Mouse (Mus musculus) frontal cortex, postnatal 36 days (tissue): ENCODE measurements around the gene Ddc.
A peak's percentile ranks its signal among the peaks of the same experiment; 100 is the strongest.

Source experiments
- DNase-seq, 2 experiments: peaks; one replicate each; pipeline ENCODE4 v3.0.0; 2022; ENCODE audit warnings: low spot score in 2 of 2

Ddc gene

DNA sequence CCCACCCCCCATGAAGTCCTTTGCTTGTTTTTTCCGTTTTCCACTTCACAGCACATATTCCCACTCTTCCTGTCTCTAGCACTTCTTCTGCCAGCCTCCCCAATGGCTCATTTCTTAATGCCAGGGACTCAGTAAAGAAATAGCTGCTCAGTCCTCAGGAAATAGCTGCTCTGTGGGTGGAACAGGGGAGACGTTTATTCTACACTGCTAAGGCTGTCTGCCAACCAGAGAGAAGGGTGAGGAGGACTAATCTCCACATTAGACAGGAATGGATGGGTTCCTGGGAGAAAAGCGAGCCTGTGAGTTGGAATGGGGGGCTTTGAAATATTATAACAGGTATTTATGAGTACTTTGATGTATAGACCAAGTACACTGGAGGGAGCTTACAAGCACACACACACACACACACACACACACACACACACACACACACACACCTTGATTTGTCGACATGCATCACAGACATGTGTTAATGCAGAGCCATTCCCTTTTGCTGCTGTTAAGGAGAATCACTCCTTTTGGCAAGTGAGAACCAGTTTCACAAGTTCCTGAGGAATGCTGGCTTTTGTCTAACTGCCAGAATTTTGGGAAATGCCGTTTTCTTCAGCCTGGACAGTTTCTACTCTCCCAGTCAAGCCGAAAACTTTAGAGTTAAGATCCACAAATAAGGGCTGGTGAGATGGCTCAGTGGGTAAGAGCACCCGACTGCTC lies 9.9 kb upstream of the Ddc start:
- DNase-seq: peak in 1 of 2 experiments; percentile 16

DNA sequence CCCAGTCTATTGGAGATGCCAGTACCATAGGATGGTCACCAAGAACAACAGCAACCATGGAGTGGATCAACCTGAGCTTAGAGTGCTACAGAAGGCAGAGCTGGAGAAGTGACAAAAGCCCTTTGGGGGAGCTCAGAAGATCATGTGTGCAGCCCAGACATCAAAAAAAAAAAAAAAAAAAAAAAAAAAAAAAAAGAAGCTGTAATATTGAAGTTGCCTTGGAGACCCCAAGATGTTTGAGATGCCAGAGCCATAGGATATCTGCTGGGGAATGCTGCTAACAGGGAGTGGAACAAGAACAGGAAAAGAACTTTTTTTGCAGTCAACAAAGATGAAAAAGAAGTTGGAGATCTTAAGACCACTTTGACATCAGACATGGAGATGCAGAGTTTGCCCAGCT lies 7.6 kb upstream of the Ddc start:
- DNase-seq: no peak

- DNase-seq: no peak
These were observed 7.1 kb upstream of the Ddc start for GRCm38 (mm10) chr11:11904995-11905394.

- no peak for DNase-seq
These were observed 3.6 kb upstream of the Ddc start for GRCm38 (mm10) chr11:11901509-11901908.

GRCm38 (mm10) chr11:11898496-11898895 lies 552 bp upstream of the Ddc start:
- DNase-seq: no peak

DNA sequence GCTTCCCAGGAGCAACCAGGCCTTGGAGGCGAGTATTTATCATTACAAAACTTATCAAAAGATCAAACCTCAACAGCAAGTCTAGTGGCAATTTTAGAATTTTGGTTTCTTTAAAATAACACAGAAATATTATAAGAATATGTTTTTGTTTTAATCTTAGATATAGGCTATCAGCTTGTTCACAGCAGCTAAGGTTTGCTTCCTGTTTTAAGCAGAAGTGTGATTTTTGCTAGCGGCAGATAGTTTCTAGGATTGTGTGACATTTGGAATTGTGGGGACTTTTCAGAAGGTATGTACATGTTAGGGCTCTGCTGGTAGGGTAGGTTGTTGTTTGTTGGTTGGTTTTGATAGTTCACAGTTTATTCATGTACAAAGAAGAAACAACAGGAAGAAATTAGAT lies 2.5 kb downstream of the Ddc start:
- no peak for DNase-seq

DNA sequence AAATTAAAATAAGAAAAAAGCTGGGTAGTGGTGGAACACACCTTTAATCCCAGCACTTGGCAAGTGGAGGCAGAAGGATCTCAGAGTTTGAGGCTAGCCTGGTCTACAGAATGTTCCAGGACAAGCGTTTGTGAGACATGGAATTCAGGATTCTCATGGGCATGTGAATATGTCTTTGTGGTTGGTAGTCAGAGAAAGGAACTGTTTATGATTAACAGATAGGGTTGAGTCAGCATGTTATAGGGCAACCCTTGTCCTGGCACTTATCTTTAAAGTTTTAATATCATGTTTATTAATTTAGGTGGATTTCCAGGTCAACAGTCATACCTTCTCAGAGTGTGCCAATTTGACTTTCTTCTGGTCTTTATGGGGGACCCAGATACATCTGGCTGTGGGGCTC lies 4.2 kb downstream of the Ddc start:
- DNase-seq: no peak

GRCm38 (mm10) chr11:11892993-11893602 lies 4.8 kb downstream of the Ddc start:
- no peak for DNase-seq

GRCm38 (mm10) chr11:11891832-11892231 lies 6.1 kb downstream of the Ddc start:
- DNase-seq: no peak

- no peak for DNase-seq
These were observed 7.7 kb downstream of the Ddc start for GRCm38 (mm10) chr11:11890139-11890741.

DNA sequence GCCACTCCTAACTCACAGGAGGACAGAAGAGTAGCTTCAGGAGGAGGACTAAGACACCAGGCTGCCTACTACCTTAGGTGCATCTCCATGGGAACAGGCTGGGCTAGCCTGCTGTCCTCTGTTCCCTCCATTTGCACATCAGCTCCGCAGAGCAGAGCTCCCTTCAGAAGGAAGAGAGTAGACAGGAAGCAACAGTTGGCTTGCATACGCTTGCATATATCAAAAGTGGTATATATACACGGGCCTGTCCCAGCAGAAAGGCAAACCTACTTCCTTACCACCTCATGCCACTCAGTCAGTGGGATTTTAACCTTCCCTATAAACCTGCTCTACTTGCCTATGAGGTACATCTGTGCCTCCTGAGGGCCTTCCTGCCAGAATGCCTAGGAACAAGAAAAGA lies 9.2 kb downstream of the Ddc start:
- DNase-seq: no peak

DNA sequence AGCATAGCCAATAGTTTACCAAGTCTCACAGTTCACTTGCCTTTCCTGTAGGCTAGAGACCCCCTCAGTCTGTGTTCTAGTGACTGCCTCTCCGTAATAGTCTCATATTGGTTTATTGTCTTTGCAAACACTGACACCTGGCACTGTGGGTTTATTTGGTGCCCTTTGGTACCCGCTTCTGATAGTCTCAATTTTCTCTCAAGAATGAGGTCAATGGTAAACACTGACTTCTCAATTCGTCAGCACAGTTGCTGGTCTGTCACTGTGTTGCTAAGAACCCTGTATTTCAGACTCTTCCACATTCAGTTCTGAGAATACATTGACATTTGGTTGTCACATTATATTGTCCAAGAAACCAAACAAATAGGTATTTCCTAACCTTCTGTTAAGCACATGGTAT lies 9.9 kb downstream of the Ddc start:
- DNase-seq: no peak

- DNase-seq: no peak
These were observed 11.4 kb downstream of the Ddc start for GRCm38 (mm10) chr11:11886403-11886998.

- DNase-seq: no peak
These were observed 12.0 kb downstream of the Ddc start for GRCm38 (mm10) chr11:11885921-11886320.

DNA sequence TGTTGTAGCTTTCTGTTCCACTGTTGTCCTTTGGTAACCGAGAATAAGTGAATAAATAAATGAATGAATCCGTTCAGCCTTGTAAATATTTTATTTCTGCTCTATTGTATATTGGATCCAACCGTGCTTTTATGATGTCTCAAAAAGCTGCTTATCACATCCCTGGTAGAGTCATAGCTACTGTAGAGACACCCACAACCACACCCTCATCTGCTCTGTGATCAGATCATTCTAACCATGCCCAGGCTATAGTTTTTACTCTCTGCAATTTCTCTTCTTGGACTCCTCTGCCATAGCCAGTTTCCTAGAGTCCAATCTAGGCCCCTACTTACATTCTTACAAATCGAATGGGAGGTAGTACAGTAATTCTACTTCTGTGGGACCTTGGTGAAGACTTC lies 12.7 kb downstream of the Ddc start:
- DNase-seq: no peak

DNA sequence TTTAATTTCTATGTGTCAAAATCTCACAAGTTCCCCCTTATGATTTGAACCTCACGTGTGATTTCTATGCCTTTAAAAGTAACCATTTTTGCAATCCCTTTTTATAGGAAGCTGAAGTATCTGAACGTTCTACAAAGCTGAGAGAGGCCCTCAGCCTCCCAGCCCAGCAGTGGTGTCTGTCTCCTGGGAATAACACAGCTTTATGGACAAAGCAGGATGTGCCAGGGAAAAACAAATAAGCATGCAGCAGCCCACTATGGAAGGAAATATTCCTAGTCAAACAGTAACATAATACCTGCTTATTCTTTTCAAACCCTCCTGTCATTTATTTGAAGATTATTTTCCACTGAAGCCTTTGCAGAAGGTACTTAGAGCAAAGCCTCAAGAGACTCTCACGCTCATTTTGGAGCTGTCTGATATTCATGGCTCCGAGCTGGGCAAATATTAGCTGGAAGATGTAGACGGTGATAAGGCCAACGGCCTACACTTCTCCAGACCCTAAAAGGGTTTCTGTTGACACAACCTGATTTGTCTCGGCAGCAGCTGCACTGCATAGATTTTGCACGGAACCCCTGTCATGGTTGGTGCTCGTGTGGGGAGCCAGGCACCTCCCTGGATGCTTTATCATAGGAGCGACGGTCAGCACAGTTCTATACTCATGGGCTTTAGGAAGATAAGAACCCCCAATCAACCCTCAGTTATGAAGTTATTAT lies 13.3 kb downstream of the Ddc start:
- DNase-seq: no peak

- no peak for DNase-seq
These were observed 16.2 kb downstream of the Ddc start for GRCm38 (mm10) chr11:11881783-11882155.

DNA sequence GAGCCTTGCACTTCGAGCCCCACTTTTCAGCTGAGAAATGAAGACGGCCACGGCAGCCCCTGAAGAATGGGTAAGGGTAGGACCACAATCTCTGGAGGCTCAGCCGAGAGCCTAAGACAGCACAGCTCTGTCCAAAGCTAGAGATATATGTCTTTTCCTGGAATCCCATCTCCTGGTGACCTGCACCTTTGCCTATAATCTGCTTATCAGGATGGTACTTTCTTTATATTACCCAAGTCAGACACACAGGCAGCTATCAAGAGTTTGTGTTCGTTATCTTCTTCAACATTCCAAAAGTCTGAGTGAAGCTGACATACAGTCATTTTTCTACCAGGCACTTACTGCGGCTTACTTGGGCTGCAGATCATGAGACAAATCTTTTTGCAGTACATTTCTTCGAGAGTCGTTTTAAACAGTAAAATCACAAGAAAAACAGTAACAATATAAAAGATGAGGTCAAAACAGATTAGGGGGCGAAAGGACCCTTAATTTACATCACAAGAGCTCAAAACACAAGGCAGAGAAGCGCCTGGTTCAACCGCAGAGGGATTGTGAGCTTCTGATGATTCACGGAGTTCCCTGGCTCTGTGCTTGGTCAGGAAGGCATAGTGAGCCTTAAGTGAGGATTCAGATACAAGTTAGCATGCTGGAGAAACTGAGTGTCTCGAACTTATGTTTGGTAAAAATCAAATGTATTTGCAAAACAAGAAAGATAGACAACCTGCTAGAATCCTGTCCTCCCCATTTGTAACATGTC lies 16.7 kb downstream of the Ddc start:
- DNase-seq: no peak

GRCm38 (mm10) chr11:11880351-11880750 lies 17.6 kb downstream of the Ddc start:
- DNase-seq: no peak

DNA sequence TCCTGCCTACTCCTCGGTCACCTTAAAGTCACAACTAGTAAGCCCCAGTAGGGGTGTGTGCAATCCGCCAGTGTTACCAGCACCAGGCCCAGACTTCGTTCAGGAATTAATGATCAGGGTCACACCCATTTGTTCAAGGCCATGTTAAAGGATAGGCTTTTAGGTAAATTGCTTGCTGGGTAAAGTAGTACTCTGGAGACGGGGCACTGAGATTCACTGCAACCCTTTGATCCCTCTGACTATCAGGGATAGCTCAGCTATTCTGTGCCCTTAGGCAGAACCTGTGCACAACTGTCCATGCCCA lies 18.3 kb downstream of the Ddc start:
- no peak for DNase-seq

GRCm38 (mm10) chr11:11878981-11879698 lies 18.8 kb downstream of the Ddc start:
- DNase-seq: no peak
